Mouse (Mus musculus) liver, adult 2 months (tissue): ENCODE measurements around the gene Gnb2.

Source experiments
- CTCF ChIP-seq: fragments of 200-500 bp; IDR thresholded peaks from 2 replicates; pipeline ENCODE4 v1.5.1; 2011; ENCODE audit warnings: low read depth, low read length, control low read depth
- POLR2A ChIP-seq: fragments of 200-500 bp; IDR thresholded peaks from 2 replicates; pipeline ENCODE4 v1.6.1; 2011; ENCODE audit warnings: low read length, control low read depth; ENCODE audit not compliant: insufficient read depth; ENCODE audit errors: extremely low read depth

- TF ChIP-seq CTCF (no peak), POLR2A (no peak)
These were observed 11.6 kb upstream of the Gnb2 start for GRCm38 (mm10) chr5:137544926-137545325.
